Mouse (Mus musculus) CH12.LX (cell line): ENCODE measurements around the gene Pias4.

Experiments
- CTCF ChIP-seq, 2 experiments: IDR thresholded peaks in 1 of 2; conservative IDR thresholded peaks in 1 of 2; 2 replicates each; pipeline ENCODE4 v1.5.1; 2011 to 2012; ENCODE audit warnings: low read depth in 2 of 2, low read length in 2 of 2, improper control_type of control experiment in 1 of 2, inconsistent platforms in 1 of 2, mild to moderate bottlenecking in 1 of 2, moderate library complexity in 1 of 2
- ELF1 ChIP-seq: IDR thresholded peaks from 2 replicates; pipeline ENCODE4 v1.6.1; 2014; ENCODE audit warnings: low read depth, mild to moderate bottlenecking, inconsistent platforms, low read length, improper control_type of control experiment
- EP300 ChIP-seq: IDR thresholded peaks from 2 replicates; pipeline ENCODE4 v1.6.1; 2011; ENCODE audit warnings: low read length, improper control_type of control experiment
- NELFE ChIP-seq: IDR thresholded peaks from 2 replicates; pipeline ENCODE4 v1.6.1; 2011; ENCODE audit warnings: low read depth, low read length, improper control_type of control experiment
- POLR2A ChIP-seq: IDR thresholded peaks from 2 replicates; pipeline ENCODE4 v1.6.1; 2011; ENCODE audit warnings: low read depth, mild to moderate bottlenecking, improper control_type of control experiment, low read length
- SMC3 ChIP-seq: IDR thresholded peaks from 2 replicates; pipeline ENCODE4 v1.6.1; 2011; ENCODE audit warnings: low read depth, low read length, improper control_type of control experiment
- ZNF384 ChIP-seq: IDR thresholded peaks from 2 replicates; pipeline ENCODE4 v1.6.1; 2012; ENCODE audit warnings: low read depth, low read length, improper control_type of control experiment, inconsistent platforms

- TF ChIP-seq NELFE: no peak
- no peak for TF ChIP-seq ZNF384
- peak; percentile 10 to 37; a peak in 2 of 4 replicates for TF ChIP-seq CTCF (conservative IDR thresholded peaks at IDR 0.05 in 1 of 2, IDR thresholded peaks at IDR 0.05 in 1 of 2; ENCODE audit: low read depth in 2 of 2, low read length in 2 of 2)
- TF ChIP-seq ELF1: no peak
- no peak for TF ChIP-seq POLR2A
- TF ChIP-seq EP300: no peak
- no peak for TF ChIP-seq SMC3
Observed at GRCm38 (mm10) chr10:81190236-81190911, 22.7 kb upstream of the Pias4 start.
